Mouse (Mus musculus) cerebellum, adult 2 months (tissue): ENCODE measurements around the gene Adcy10. TPM values are rescaled to one million over a fixed set of nuclear protein-coding genes. Genes with fewer than 3 reads are reported as not detected.

Experiments
- DNase-seq, 2 experiments: peaks; one replicate each; pipeline ENCODE4 v3.0.0; 2021
- H3K27ac ChIP-seq: fragments of 200-500 bp; 2 replicates; pipeline ENCODE4 v1.5.1; 2012; ENCODE audit warnings: low read length, control low read depth, inconsistent platforms; ENCODE audit not compliant: insufficient read depth
- H3K27me3 ChIP-seq: fragments of 200-500 bp; 2 replicates; pipeline ENCODE4 v1.6.1; 2012; ENCODE audit warnings: inconsistent platforms, mild to moderate bottlenecking, low read length, moderate library complexity; ENCODE audit not compliant: control insufficient read depth, insufficient read depth
- H3K4me1 ChIP-seq: fragments of 200-500 bp; 2 replicates; pipeline ENCODE4 v1.6.1; 2011; ENCODE audit warnings: low read length; ENCODE audit not compliant: control insufficient read depth, insufficient read depth
- H3K4me3 ChIP-seq: fragments of 200-500 bp; replicated peaks from 2 replicates; pipeline ENCODE3; 2011; ENCODE audit warnings: mild to moderate bottlenecking, low read depth, low read length, control low read depth; ENCODE audit not compliant: insufficient read depth
- CTCF ChIP-seq: fragments of 200-500 bp; IDR thresholded peaks from 2 replicates; pipeline ENCODE4 v1.5.1; 2011; ENCODE audit warnings: low read depth, mild to moderate bottlenecking, control low read depth, low read length, moderate library complexity, borderline replicate concordance; ENCODE audit not compliant: insufficient read depth
- POLR2A ChIP-seq: fragments of 200-500 bp; IDR thresholded peaks from 2 replicates; pipeline ENCODE4 v1.6.1; 2011; ENCODE audit warnings: low read length, control low read depth, borderline replicate concordance; ENCODE audit not compliant: insufficient read depth
- WGBS: fragments of 180-500 bp; shearing (Covaris S2); methylation state at CpG from one replicate; pipeline ENCODE4 v1.1.7; 2018; 5-methylcytosine and 5-hydroxymethylcytosine counted together
- polyA plus RNA-seq: library from polyadenylated mRNA; depleted of rRNA; stranded (reverse); fragments of >200 nt; gene quantifications from 2 replicates; pipeline ENCODE4 v1.2.3, GENCODE M21; 2012

Gene Adcy10
- polyA plus RNA-seq, 1 experiment, result 0.28 TPM

GRCm38 (mm10) chr1:165609495-165610320 is 124.7 kb downstream of the Adcy10 start:
- Histone ChIP-seq H3K27ac (no peak overlapping the region; the same call in 1 of the 2 replicates), H3K27me3 (no peaks in the 10 kb centered on the region), H3K4me3 (no peak overlapping the region), H3K4me1 (no peaks in the 10 kb centered on the region; the same call in 1 of the 2 replicates)
- DNase-seq, result no peak
- 78% methylated on average over 7 of the region's 7 CpGs for WGBS
- TF ChIP-seq CTCF, result no peak
- no peak for TF ChIP-seq POLR2A

- DNase-seq, result no peak
Measured at GRCm38 (mm10) chr1:165610321-165610999, 125.5 kb downstream of the Adcy10 start.

GRCm38 (mm10) chr1:165612714-165613113 is 127.7 kb downstream of the Adcy10 start:
- H3K4me1 ChIP-seq, result no peaks in the 10 kb centered on the region
- 36% methylated on average over 5 of the region's 5 CpGs for WGBS
- H3K27ac ChIP-seq, result no peak overlapping the region
- no peaks in the 10 kb centered on the region for H3K27me3 ChIP-seq
- DNase-seq, result no peak
- no peak overlapping the region for H3K4me3 ChIP-seq
- TF ChIP-seq CTCF (no peak), POLR2A (no peak)

More at GRCm38 (mm10) chr1:165610321-165610999, 125.5 kb downstream of the Adcy10 start:
- 52% methylated on average over 9 of the region's 9 CpGs for WGBS
- peak overlapping the region; percentile 4; the same call in 1 of the 2 replicates for H3K27ac ChIP-seq
- H3K4me3 ChIP-seq, result no peak overlapping the region
- no peaks in the 10 kb centered on the region for H3K4me1 ChIP-seq
- TF ChIP-seq CTCF (no peak), POLR2A (no peak)
- H3K27me3 ChIP-seq, result no peaks in the 10 kb centered on the region

GRCm38 (mm10) chr1:165613926-165614325 is 128.9 kb downstream of the Adcy10 start:
- no peak for DNase-seq
- Histone ChIP-seq H3K27me3 (no peaks in the 10 kb centered on the region), H3K27ac (no peak overlapping the region), H3K4me3 (no peak overlapping the region), H3K4me1 (peaks cover 3% of the 10 kb centered on the region)
- TF ChIP-seq POLR2A (no peak), CTCF (no peak)
- 86% methylated on average over 4 of the region's 4 CpGs for WGBS

GRCm38 (mm10) chr1:165614793-165615192 is 129.8 kb downstream of the Adcy10 start:
- TF ChIP-seq CTCF, result no peak
- TF ChIP-seq POLR2A, result no peak
- no peak overlapping the region for H3K27ac ChIP-seq
- DNase-seq, result no peak
- no peaks in the 10 kb centered on the region for H3K27me3 ChIP-seq
- no peak overlapping the region for H3K4me3 ChIP-seq
- peaks cover 3% of the 10 kb centered on the region for H3K4me1 ChIP-seq
- WGBS, result 91% methylated on average over 3 of the region's 3 CpGs

- no peak overlapping the region for H3K27ac ChIP-seq
- no peaks in the 10 kb centered on the region for H3K27me3 ChIP-seq
- whole genome bisulfite sequencing, result 65% methylated on average over 7 of the region's 7 CpGs
- TF ChIP-seq POLR2A, result no peak
- no peak for TF ChIP-seq CTCF
- H3K4me3 ChIP-seq, result no peak overlapping the region
- DNase-seq, result no peak
- peaks cover 3% of the 10 kb centered on the region for H3K4me1 ChIP-seq
Measured at GRCm38 (mm10) chr1:165616652-165617051, 131.7 kb downstream of the Adcy10 start.

GRCm38 (mm10) chr1:165617166-165617891 is 132.3 kb downstream of the Adcy10 start:
- no peak for DNase-seq
- TF ChIP-seq CTCF, result no peak
- no peak for TF ChIP-seq POLR2A
- WGBS, result 50% methylated on average over 15 of the region's 15 CpGs
- H3K27ac ChIP-seq, result no peak overlapping the region
- H3K27me3 ChIP-seq, result no peaks in the 10 kb centered on the region
- no peak overlapping the region for H3K4me3 ChIP-seq
- peaks cover 3% of the 10 kb centered on the region for H3K4me1 ChIP-seq
